Mouse (Mus musculus): ENCODE results near the gene Frrs1l. TPM values are rescaled to one million over a fixed set of nuclear protein-coding genes. Genes with fewer than 3 reads are reported as not detected.

The Frrs1l gene
- polyA plus RNA-seq, 1 experiment from 2014 or later = 0.33 TPM

GRCm38 (mm10) chr4:57016366-57017171 lies 26.4 kb upstream of the Frrs1l start:
- peaks cover 5% of the 10 kb centered on the region; the same call in 1 of the 2 replicates for H3K27me3 ChIP-seq (replicated peaks; ENCODE audit: control insufficient read depth, insufficient read depth, low read length)
- H3K4me1 ChIP-seq (replicated peaks; ENCODE audit: control insufficient read depth, insufficient read depth, low read length) = no peaks in the 10 kb centered on the region
- no peaks in the 10 kb centered on the region for H3K36me3 ChIP-seq (ENCODE audit: control insufficient read depth, insufficient read depth, low read length)
- H3K9ac ChIP-seq (ENCODE audit: low read depth, low read length) = no peak overlapping the region
- DNase-seq (ENCODE audit: low spot score) (no peak), ATAC-seq (replicated peaks; ENCODE audit: low FRiP score) (no peak)
- 41% methylated on average over 18 of the region's 18 CpGs for WGBS
- no peak overlapping the region for H3K4me3 ChIP-seq (ENCODE audit: low read depth, low read length)
- no peak overlapping the region for H3K27ac ChIP-seq (ENCODE audit: low read depth, low read length)
- no peaks in the 10 kb centered on the region for H3K9me3 ChIP-seq (ENCODE audit: control insufficient read depth, low read length)
- no peak overlapping the region for H3K4me2 ChIP-seq

- no peak overlapping the region for H3K4me3 ChIP-seq (ENCODE audit: low read depth, low read length)
- H3K9ac ChIP-seq (ENCODE audit: low read depth, low read length) = no peak overlapping the region
- no peaks in the 10 kb centered on the region for H3K4me1 ChIP-seq (replicated peaks; ENCODE audit: control insufficient read depth, insufficient read depth, low read length)
- DNase-seq (ENCODE audit: low spot score) (no peak), ATAC-seq (replicated peaks; ENCODE audit: low FRiP score) (no peak)
- peaks cover 5% of the 10 kb centered on the region; the same call in 1 of the 2 replicates for H3K27me3 ChIP-seq (replicated peaks; ENCODE audit: control insufficient read depth, insufficient read depth, low read length)
- no peaks in the 10 kb centered on the region for H3K36me3 ChIP-seq (ENCODE audit: control insufficient read depth, insufficient read depth, low read length)
- H3K4me2 ChIP-seq = no peak overlapping the region
- WGBS = 72% methylated on average over 5 of the region's 5 CpGs
- no peaks in the 10 kb centered on the region for H3K9me3 ChIP-seq (ENCODE audit: control insufficient read depth, low read length)
- no peak overlapping the region for H3K27ac ChIP-seq (ENCODE audit: low read depth, low read length)
Measured at GRCm38 (mm10) chr4:57015032-57015431, 24.8 kb upstream of the Frrs1l start.

GRCm38 (mm10) chr4:57011454-57012046 lies 21.4 kb upstream of the Frrs1l start:
- ATAC-seq (replicated peaks; ENCODE audit: low FRiP score) (no peak), DNase-seq (ENCODE audit: low spot score) (no peak)
- Histone ChIP-seq H3K36me3 (ENCODE audit: control insufficient read depth, insufficient read depth, low read length) (no peaks in the 10 kb centered on the region), H3K27ac (ENCODE audit: low read depth, low read length) (no peak overlapping the region), H3K9me3 (ENCODE audit: control insufficient read depth, low read length) (no peaks in the 10 kb centered on the region), H3K4me3 (ENCODE audit: low read depth, low read length) (no peak overlapping the region), H3K9ac (ENCODE audit: low read depth, low read length) (no peak overlapping the region), H3K4me1 (replicated peaks; ENCODE audit: control insufficient read depth, insufficient read depth, low read length) (no peaks in the 10 kb centered on the region), H3K27me3 (replicated peaks; ENCODE audit: control insufficient read depth, insufficient read depth, low read length) (peaks cover 6% of the 10 kb centered on the region; the same call in 1 of the 2 replicates), H3K4me2 (no peak overlapping the region)
- 49% methylated on average over 8 of the region's 8 CpGs for WGBS

- DNase-seq (ENCODE audit: low spot score) (no peak), ATAC-seq (replicated peaks; ENCODE audit: low FRiP score) (no peak)
- H3K9me3 ChIP-seq (ENCODE audit: control insufficient read depth, low read length) = no peaks in the 10 kb centered on the region
- H3K4me1 ChIP-seq (replicated peaks; ENCODE audit: control insufficient read depth, insufficient read depth, low read length) = no peaks in the 10 kb centered on the region
- whole genome bisulfite sequencing = 4% methylated on average over 6 of the region's 6 CpGs
- H3K4me2 ChIP-seq = no peak overlapping the region
- no peak overlapping the region for H3K27ac ChIP-seq (ENCODE audit: low read depth, low read length)
- no peak overlapping the region for H3K4me3 ChIP-seq (ENCODE audit: low read depth, low read length)
- no peak overlapping the region for H3K9ac ChIP-seq (ENCODE audit: low read depth, low read length)
- no peaks in the 10 kb centered on the region for H3K36me3 ChIP-seq (ENCODE audit: control insufficient read depth, insufficient read depth, low read length)
- H3K27me3 ChIP-seq (replicated peaks; ENCODE audit: control insufficient read depth, insufficient read depth, low read length) = 0 out of 2 replicates have a peak, but pooled peaks cover 4% of the 10 kb centered on the region
Measured at GRCm38 (mm10) chr4:57010919-57011318, 20.7 kb upstream of the Frrs1l start.

- 0 out of 2 replicates have a peak, but pooled peaks cover 4% of the 10 kb centered on the region for H3K27me3 ChIP-seq (replicated peaks; ENCODE audit: control insufficient read depth, insufficient read depth, low read length)
- ATAC-seq (replicated peaks; ENCODE audit: low FRiP score) = no peak
- H3K9ac ChIP-seq (ENCODE audit: low read depth, low read length) = no peak overlapping the region
- no peak overlapping the region for H3K4me2 ChIP-seq
- H3K9me3 ChIP-seq (ENCODE audit: control insufficient read depth, low read length) = no peaks in the 10 kb centered on the region
- no peak for DNase-seq (ENCODE audit: low spot score)
- no peak overlapping the region for H3K27ac ChIP-seq (ENCODE audit: low read depth, low read length)
- 38% methylated on average over 5 of the region's 5 CpGs for WGBS
- no peaks in the 10 kb centered on the region for H3K36me3 ChIP-seq (ENCODE audit: control insufficient read depth, insufficient read depth, low read length)
- H3K4me3 ChIP-seq (ENCODE audit: low read depth, low read length) = no peak overlapping the region
- H3K4me1 ChIP-seq (replicated peaks; ENCODE audit: control insufficient read depth, insufficient read depth, low read length) = no peaks in the 10 kb centered on the region
Measured at GRCm38 (mm10) chr4:57010425-57010824, 20.2 kb upstream of the Frrs1l start.

GRCm38 (mm10) chr4:57007717-57008116 lies 17.5 kb upstream of the Frrs1l start:
- H3K36me3 ChIP-seq (ENCODE audit: control insufficient read depth, insufficient read depth, low read length) = no peaks in the 10 kb centered on the region
- no peak overlapping the region for H3K4me3 ChIP-seq (ENCODE audit: low read depth, low read length)
- H3K9me3 ChIP-seq (ENCODE audit: control insufficient read depth, low read length) = no peaks in the 10 kb centered on the region
- H3K4me2 ChIP-seq = no peak overlapping the region
- WGBS = 44% methylated on average over 9 of the region's 9 CpGs
- peaks cover 6% of the 10 kb centered on the region; the same call in 1 of the 2 replicates for H3K27me3 ChIP-seq (replicated peaks; ENCODE audit: control insufficient read depth, insufficient read depth, low read length)
- DNase-seq (ENCODE audit: low spot score) (no peak), ATAC-seq (replicated peaks; ENCODE audit: low FRiP score) (no peak)
- no peak overlapping the region for H3K27ac ChIP-seq (ENCODE audit: low read depth, low read length)
- H3K9ac ChIP-seq (ENCODE audit: low read depth, low read length) = no peak overlapping the region
- H3K4me1 ChIP-seq (replicated peaks; ENCODE audit: control insufficient read depth, insufficient read depth, low read length) = no peaks in the 10 kb centered on the region

GRCm38 (mm10) chr4:57005011-57005410 lies 14.8 kb upstream of the Frrs1l start:
- WGBS = 77% methylated on average over 8 of the region's 8 CpGs
- H3K27ac ChIP-seq (ENCODE audit: low read depth, low read length) = no peak overlapping the region
- H3K9me3 ChIP-seq (ENCODE audit: control insufficient read depth, low read length) = no peaks in the 10 kb centered on the region
- H3K36me3 ChIP-seq (ENCODE audit: control insufficient read depth, insufficient read depth, low read length) = no peaks in the 10 kb centered on the region
- H3K27me3 ChIP-seq (replicated peaks; ENCODE audit: control insufficient read depth, insufficient read depth, low read length) = peaks cover 6% of the 10 kb centered on the region; the same call in 1 of the 2 replicates
- ATAC-seq (replicated peaks; ENCODE audit: low FRiP score) (no peak), DNase-seq (ENCODE audit: low spot score) (no peak)
- H3K9ac ChIP-seq (ENCODE audit: low read depth, low read length) = no peak overlapping the region
- H3K4me1 ChIP-seq (replicated peaks; ENCODE audit: control insufficient read depth, insufficient read depth, low read length) = no peaks in the 10 kb centered on the region
- H3K4me3 ChIP-seq (ENCODE audit: low read depth, low read length) = no peak overlapping the region
- no peak overlapping the region for H3K4me2 ChIP-seq

GRCm38 (mm10) chr4:57003886-57004285 lies 13.7 kb upstream of the Frrs1l start:
- 83% methylated on average over 8 of the region's 8 CpGs for whole genome bisulfite sequencing
- H3K4me3 ChIP-seq (ENCODE audit: low read depth, low read length) = no peak overlapping the region
- ATAC-seq (replicated peaks; ENCODE audit: low FRiP score) (no peak), DNase-seq (ENCODE audit: low spot score) (no peak)
- H3K9me3 ChIP-seq (ENCODE audit: control insufficient read depth, low read length) = no peaks in the 10 kb centered on the region
- H3K36me3 ChIP-seq (ENCODE audit: control insufficient read depth, insufficient read depth, low read length) = no peaks in the 10 kb centered on the region
- no peak overlapping the region for H3K9ac ChIP-seq (ENCODE audit: low read depth, low read length)
- H3K27ac ChIP-seq (ENCODE audit: low read depth, low read length) = no peak overlapping the region
- no peaks in the 10 kb centered on the region for H3K4me1 ChIP-seq (replicated peaks; ENCODE audit: control insufficient read depth, insufficient read depth, low read length)
- H3K4me2 ChIP-seq = no peak overlapping the region
- peaks cover 6% of the 10 kb centered on the region; the same call in 1 of the 2 replicates for H3K27me3 ChIP-seq (replicated peaks; ENCODE audit: control insufficient read depth, insufficient read depth, low read length)

Data from liver, embryonic 11.5 days (tissue).